Mouse (Mus musculus) telencephalon, adult 2 months (tissue): Measurements from ENCODE around the gene Ppp1cc.
"Not testable (repeated sequence)": the region's sequence is repeated elsewhere in the genome, so short reads cannot be mapped to it uniquely, and the experiment has no call there.

Experiments used
- DNase-seq: peaks from one replicate; pipeline ENCODE4 v3.0.0-alpha.2; 2011; ENCODE audit warnings: low read depth, low spot score

The Ppp1cc gene

GRCm38 (mm10) chr5:122212125-122212524 lies 54.0 kb downstream of the Ppp1cc start:
- DNase-seq = no peak

DNA sequence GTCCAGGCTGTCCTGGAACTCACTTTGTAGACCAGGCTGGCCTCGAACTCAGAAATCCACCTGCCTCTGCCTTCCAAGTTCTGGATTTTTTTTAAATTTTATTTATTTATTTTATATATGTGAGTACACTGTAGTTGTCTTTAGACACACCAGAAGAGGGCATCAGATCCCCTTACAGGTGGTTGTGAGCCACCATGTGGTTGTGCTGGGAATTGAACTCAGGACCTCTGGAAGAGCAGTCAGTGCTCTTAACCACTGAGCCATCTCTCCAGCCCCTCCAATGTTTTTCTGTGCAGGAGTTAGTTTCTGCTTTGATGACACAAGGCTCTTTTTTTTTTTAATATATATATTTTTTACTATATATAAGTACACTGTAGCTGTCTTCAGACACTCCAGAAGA lies 54.7 kb downstream of the Ppp1cc start:
- DNase-seq = not testable (repeated sequence)

- DNase-seq = no peak
These were observed 55.8 kb downstream of the Ppp1cc start for GRCm38 (mm10) chr5:122213861-122214260.

DNA sequence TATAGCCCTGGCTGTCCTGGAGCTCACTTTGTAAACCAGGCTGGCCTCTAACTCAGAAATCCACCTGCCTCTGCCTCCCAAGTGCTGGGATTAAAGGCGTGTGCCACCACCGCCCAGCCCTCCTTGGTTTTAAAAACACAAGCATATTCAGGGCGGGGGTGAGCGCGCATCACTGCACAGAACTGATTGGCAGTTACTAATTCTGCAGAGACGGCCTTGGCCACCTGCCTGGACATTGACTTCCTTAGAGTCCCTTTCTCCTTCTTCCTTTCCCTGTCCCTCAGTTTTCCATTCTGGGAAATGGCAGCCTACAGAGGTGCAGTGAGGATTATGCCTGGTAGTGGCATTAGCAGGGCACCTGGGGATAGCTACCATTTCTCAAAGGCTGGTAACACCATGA lies 59.6 kb downstream of the Ppp1cc start:
- DNase-seq = no peak

GRCm38 (mm10) chr5:122218109-122218905 lies 60.2 kb downstream of the Ppp1cc start:
- DNase-seq = no peak

GRCm38 (mm10) chr5:122218928-122219327 lies 60.9 kb downstream of the Ppp1cc start:
- no peak for DNase-seq

- DNase-seq = no peak
These were observed 61.9 kb downstream of the Ppp1cc start for GRCm38 (mm10) chr5:122219655-122220629.

GRCm38 (mm10) chr5:122221085-122221484 lies 63.0 kb downstream of the Ppp1cc start:
- no peak for DNase-seq

GRCm38 (mm10) chr5:122224291-122224690 lies 66.2 kb downstream of the Ppp1cc start:
- no peak for DNase-seq
